Mouse (Mus musculus) ES-E14 (cell line): ENCODE results near the gene N4bp1. TPM values are rescaled to one million over a fixed set of nuclear protein-coding genes. Genes with fewer than 3 reads are reported as not detected.

Source experiments
- DNase-seq: peaks from one replicate; pipeline ENCODE4 v3.0.0-alpha.2; 2013; ENCODE audit warnings: low read depth, low spot score
- H3K27ac ChIP-seq: 2 replicates; pipeline ENCODE4 v1.5.1; 2012; ENCODE audit warnings: low read depth, mild to moderate bottlenecking, low read length, moderate library complexity, mixed read lengths; ENCODE audit not compliant: poor library complexity, insufficient read depth, severe bottlenecking
- H3K36me3 ChIP-seq: 2 replicates; pipeline ENCODE4 v1.6.1; 2012; ENCODE audit warnings: mild to moderate bottlenecking, low read length, moderate library complexity, mixed read lengths; ENCODE audit not compliant: control insufficient read depth, poor library complexity, insufficient read depth, severe bottlenecking
- H3K4me1 ChIP-seq, 2 experiments: fragments of 150-350 bp in 1 of 2; sonication (generic) in 1 of 2; 2 replicates each; pipeline ENCODE4 v1.6.1; 2012; ENCODE audit warnings: low read length in 2 of 2, mild to moderate bottlenecking in 1 of 2, mixed read lengths in 1 of 2; ENCODE audit not compliant: control insufficient read depth in 2 of 2, insufficient read depth in 2 of 2, poor library complexity in 1 of 2
- H3K4me3 ChIP-seq, 2 experiments: fragments of 150-350 bp in 1 of 2; sonication (generic) in 1 of 2; 2 replicates each; pipeline ENCODE4 v1.5.1; 2012; ENCODE audit warnings: low read length in 2 of 2, low read depth in 1 of 2, mild to moderate bottlenecking in 1 of 2, mixed read lengths in 1 of 2; ENCODE audit not compliant: insufficient read depth in 1 of 2, poor library complexity in 1 of 2, severe bottlenecking in 1 of 2
- H3K9ac ChIP-seq: 2 replicates; pipeline ENCODE4 v1.6.1; 2012; ENCODE audit warnings: low read depth, mild to moderate bottlenecking, low read length, mixed read lengths; ENCODE audit not compliant: poor library complexity, insufficient read depth, severe bottlenecking
- H3K9me3 ChIP-seq: fragments of 150-350 bp; sonication (generic); 2 replicates; pipeline ENCODE4 v1.6.1; 2012; ENCODE audit warnings: low read depth, mild to moderate bottlenecking, low read length; ENCODE audit not compliant: control insufficient read depth, insufficient read depth
- CHD2 ChIP-seq: IDR thresholded peaks from 2 replicates; pipeline ENCODE4 v1.6.1; 2014; ENCODE audit warnings: mild to moderate bottlenecking, low read depth, low read length, inconsistent platforms
- HCFC1 ChIP-seq: IDR thresholded peaks from 2 replicates; pipeline ENCODE4 v1.6.1; 2012; ENCODE audit warnings: low read length, inconsistent platforms, borderline replicate concordance; ENCODE audit not compliant: insufficient read depth
- MAFK ChIP-seq: IDR thresholded peaks from 2 replicates; pipeline ENCODE4 v1.6.1; 2014; ENCODE audit warnings: mild to moderate bottlenecking, low read depth, low read length, inconsistent platforms; ENCODE audit not compliant: insufficient read depth
- ZC3H11A ChIP-seq: IDR thresholded peaks from 2 replicates; pipeline ENCODE4 v1.6.1; 2012; ENCODE audit warnings: low read depth, mild to moderate bottlenecking, inconsistent platforms, low read length, borderline replicate concordance
- ZNF384 ChIP-seq: IDR thresholded peaks from 2 replicates; pipeline ENCODE4 v1.6.1; 2012; ENCODE audit warnings: low read depth, low read length, inconsistent platforms
- in situ Hi-C, 2 experiments: fragments of 600-800 bp; cut with MboI; formaldehyde crosslinking; loops; one replicate each; pipeline ENCODE4 v1.15.1; 2025; ENCODE audit warnings: low sequenced_read_pairs in 2 of 2, inconsistent platforms in 1 of 2; ENCODE audit not compliant: unreplicated experiment in 2 of 2
- total RNA-seq: library from RNA; depleted of rRNA; stranded (reverse); fragments of 300-350 nt; gene quantifications from 2 replicates; pipeline ENCODE4 v1.2.3, GENCODE M21; 2012

Gene N4bp1
- total RNA-seq, 1 experiment: 40.2 TPM

DNA sequence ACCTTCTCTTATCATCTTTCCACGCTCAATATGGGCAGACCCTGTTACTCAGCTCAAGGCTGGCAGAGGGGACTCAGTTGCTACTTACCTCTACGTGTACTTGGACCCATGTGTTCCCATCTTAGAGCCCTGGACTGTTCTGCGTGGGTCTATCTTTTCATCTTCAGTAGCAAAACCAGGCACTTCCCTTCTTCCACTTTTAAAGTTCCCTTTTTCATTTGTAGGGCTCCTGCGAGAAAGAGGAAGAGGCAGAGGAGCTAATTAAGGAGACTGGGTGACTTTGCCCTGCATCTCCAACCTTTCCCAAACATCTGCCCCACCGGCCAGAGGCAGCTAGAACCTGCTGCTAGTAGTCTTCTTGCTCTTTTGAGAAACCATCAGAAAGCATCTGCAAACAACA is 35.9 kb upstream of the N4bp1 start:
- no peak for DNase-seq
- H3K9me3 ChIP-seq: no peaks in the 10 kb centered on the region
- H3K27ac ChIP-seq: no peak overlapping the region
- no peaks in the 10 kb centered on the region for H3K36me3 ChIP-seq
- in situ Hi-C loops: loop anchor here in 1 of 2 experiments (25.0 kb wide), 1 partner anchor 309 kb away; the partner anchor contains the start of gene Lonp2
- H3K4me1 ChIP-seq: peaks cover 2 to 7% of the 10 kb centered on the region in 2 experiments; a peak in 1 of 4 replicates
- no peak for TF ChIP-seq CHD2
- no peak for TF ChIP-seq MAFK
- no peak overlapping the region for H3K9ac ChIP-seq
- H3K4me3 ChIP-seq: no peak overlapping the region

DNA sequence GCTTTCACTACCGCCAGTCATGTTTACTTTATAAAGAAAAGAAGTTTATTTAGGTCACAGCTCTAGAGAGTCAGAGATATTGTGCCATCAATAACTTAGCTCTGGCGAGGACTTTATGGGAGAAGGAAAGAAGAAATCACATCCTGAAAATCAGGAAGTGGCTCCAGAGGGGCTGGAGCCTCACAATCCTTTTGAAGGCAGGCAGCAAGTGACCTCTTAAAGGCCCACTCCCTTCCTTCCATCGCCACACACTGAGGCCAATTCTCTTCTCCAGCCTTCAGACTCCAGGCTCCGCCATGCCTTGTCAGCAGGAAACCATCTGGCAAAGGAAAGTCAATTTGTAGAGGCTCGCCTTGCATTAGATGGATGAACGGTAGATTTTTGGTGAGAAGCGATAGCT is 35.4 kb upstream of the N4bp1 start:
- H3K9me3 ChIP-seq: no peaks in the 10 kb centered on the region
- no peak for DNase-seq
- H3K4me1 ChIP-seq: peaks cover 2 to 7% of the 10 kb centered on the region in 2 experiments; a peak in 1 of 4 replicates
- H3K27ac ChIP-seq: no peak overlapping the region
- TF ChIP-seq ZNF384 (no peak), HCFC1 (no peak), ZC3H11A (no peak), CHD2 (no peak), MAFK (no peak)
- no peaks in the 10 kb centered on the region for H3K36me3 ChIP-seq
- no peak overlapping the region for H3K4me3 ChIP-seq
- no peak overlapping the region for H3K9ac ChIP-seq
- in situ Hi-C loops: loop anchor here in 1 of 2 experiments (25.0 kb wide), 1 partner anchor 308 kb away; the partner anchor contains the start of gene Lonp2

DNA sequence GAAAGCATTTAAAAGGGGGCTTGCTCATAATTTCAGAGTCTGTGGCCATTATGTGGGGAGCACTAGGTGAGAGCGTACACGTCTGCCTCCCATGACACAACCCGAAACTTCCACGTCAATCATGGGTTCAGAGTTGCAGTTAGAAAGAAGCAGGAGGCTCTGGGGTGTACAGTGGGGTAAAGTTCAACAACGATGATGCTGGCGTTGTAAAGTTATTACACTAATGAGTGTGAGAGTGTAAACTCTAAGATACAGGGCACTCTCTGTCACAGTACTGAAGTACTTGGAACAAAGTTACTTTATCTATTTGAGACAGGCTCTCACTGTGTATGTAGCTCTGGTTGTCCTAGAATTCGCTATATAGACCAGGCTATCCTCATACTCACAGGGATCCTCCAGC is 35.0 kb upstream of the N4bp1 start:
- no peak for DNase-seq
- in situ Hi-C loops: loop anchor here in 1 of 2 experiments (25.0 kb wide), 1 partner anchor 308 kb away; the partner anchor contains the start of gene Lonp2
- no peak for TF ChIP-seq ZC3H11A
- no peak for TF ChIP-seq CHD2
- TF ChIP-seq MAFK: no peak
- no peak for TF ChIP-seq ZNF384
- TF ChIP-seq HCFC1: no peak

DNA sequence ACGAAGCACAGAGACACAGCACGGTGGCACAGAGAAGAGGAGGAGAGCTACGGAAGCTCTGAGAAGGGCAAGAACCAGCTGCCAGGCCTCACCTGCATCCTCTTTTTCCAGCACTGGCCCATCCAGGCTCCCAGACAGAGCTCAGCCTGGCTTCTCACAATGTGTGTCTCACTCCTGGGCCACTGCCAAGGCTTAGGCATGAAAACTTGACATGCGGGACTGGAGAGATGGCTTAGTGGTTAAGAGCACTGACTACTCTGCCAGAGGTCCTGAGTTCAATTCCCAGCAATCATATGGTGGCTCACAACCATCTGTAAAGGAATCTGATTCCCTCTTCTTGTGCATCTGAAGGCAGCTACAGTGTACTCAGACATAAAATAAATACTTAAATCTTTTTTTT is 34.2 kb upstream of the N4bp1 start:
- no peak for DNase-seq
- Histone ChIP-seq H3K27ac (no peak overlapping the region), H3K4me3 (no peak overlapping the region), H3K4me1 (peaks cover 2 to 7% of the 10 kb centered on the region in 2 experiments; a peak in 1 of 4 replicates), H3K9ac (no peak overlapping the region), H3K36me3 (no peaks in the 10 kb centered on the region), H3K9me3 (no peaks in the 10 kb centered on the region)
- in situ Hi-C loops: loop anchor here in 1 of 2 experiments (25.0 kb wide), 1 partner anchor 307 kb away; the partner anchor contains the start of gene Lonp2
- TF ChIP-seq ZC3H11A (no peak), MAFK (no peak), ZNF384 (no peak), CHD2 (no peak), HCFC1 (no peak)

More for the DNA sequence above, 35.0 kb upstream of the N4bp1 start:
- Histone ChIP-seq H3K9me3 (no peaks in the 10 kb centered on the region), H3K4me1 (peaks cover 2 to 7% of the 10 kb centered on the region in 2 experiments; a peak in 1 of 4 replicates), H3K4me3 (no peak overlapping the region), H3K9ac (no peak overlapping the region), H3K36me3 (no peaks in the 10 kb centered on the region), H3K27ac (no peak overlapping the region)

DNA sequence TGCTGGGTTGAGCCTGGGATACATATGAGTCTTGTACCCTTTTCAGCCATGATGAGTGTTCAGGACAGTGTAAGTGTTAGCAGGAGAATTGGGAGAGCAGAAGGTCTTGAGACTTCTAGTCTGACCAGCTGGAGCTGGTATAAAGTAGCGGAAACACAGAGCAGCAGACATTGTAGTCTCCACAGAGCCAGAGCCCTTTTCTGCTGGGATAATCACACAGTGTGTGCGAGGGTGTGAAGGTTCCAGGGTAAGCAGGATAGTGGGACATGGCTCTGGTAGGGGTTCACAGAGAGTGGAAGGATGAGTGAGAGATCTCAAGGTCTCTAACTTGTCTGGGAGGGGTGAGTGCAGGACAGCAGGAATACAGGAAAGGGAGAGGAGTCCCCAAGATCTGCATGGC is 33.0 kb upstream of the N4bp1 start:
- H3K9ac ChIP-seq: no peak overlapping the region
- no peaks in the 10 kb centered on the region for H3K36me3 ChIP-seq
- in situ Hi-C loops: loop anchor here in 1 of 2 experiments (25.0 kb wide), 1 partner anchor 306 kb away; the partner anchor contains the start of gene Lonp2
- no peak for DNase-seq
- H3K27ac ChIP-seq: no peak overlapping the region
- no peak for TF ChIP-seq HCFC1
- TF ChIP-seq MAFK: no peak
- TF ChIP-seq ZNF384: no peak
- TF ChIP-seq ZC3H11A: no peak
- no peak for TF ChIP-seq CHD2
- no peaks in the 10 kb centered on the region for H3K9me3 ChIP-seq
- peaks cover 2% of the 10 kb centered on the region in 2 experiments; a peak in 1 of 4 replicates for H3K4me1 ChIP-seq
- H3K4me3 ChIP-seq: no peak overlapping the region
